In genomic region chr19:43521996-43522395, GRCm38 (mm10) we compare ENCODE assay signal across 1 mouse cellular context.
A peak's percentile ranks its signal among the peaks of the same experiment; 100 is the strongest.
TF ChIP-seq lines count a peak whose summit lies in the region.

No protein-coding gene starts in this region.

TF ChIP-seq in CH12.LX, 34 proteins besides CTCF, POLR2A, EP300 and RAD21 (continued from another document):
- TF ChIP-seq GABPA (IDR thresholded peaks at IDR 0.05; ENCODE audit: insufficient replicate concordance, low read depth, low read length) (no peak), CHD2 (IDR thresholded peaks at IDR 0.05; ENCODE audit: low read length) (no peak), KAT2A (IDR thresholded peaks at IDR 0.05; ENCODE audit: insufficient replicate concordance, low read length) (no peak), CHD1 (IDR thresholded peaks at IDR 0.05; ENCODE audit: low read depth, low read length) (no peak), SIN3A (IDR thresholded peaks at IDR 0.05; ENCODE audit: low read length) (peak; percentile 63; the same call in 1 of the 2 replicates), MEF2A (IDR thresholded peaks at IDR 0.05; ENCODE audit: borderline replicate concordance, low read depth, low read length) (no peak), TBP (conservative IDR thresholded peaks at IDR 0.05; ENCODE audit: low read depth, low read length) (no peak), USF1 (IDR thresholded peaks at IDR 0.05; ENCODE audit: low read depth, low read length) (no peak)
